Mouse (Mus musculus) embryonic fibroblast, embryonic 13.5 days (primary cell): ENCODE data around the gene Olfr1370. TPM values are rescaled to one million over a fixed set of nuclear protein-coding genes. Genes with fewer than 3 reads are reported as not detected.
"Not testable (repeated sequence)": the region's sequence is repeated elsewhere in the genome, so short reads cannot be mapped to it uniquely, and the experiment has no call there.

Source experiments
- H3K27ac ChIP-seq: 2 replicates; pipeline ENCODE4 v1.5.1; 2012; ENCODE audit warnings: low read length, control low read depth, inconsistent platforms; ENCODE audit not compliant: insufficient read depth
- H3K4me1 ChIP-seq: 2 replicates; pipeline ENCODE4 v1.6.1; 2011; ENCODE audit warnings: low read length; ENCODE audit not compliant: control insufficient read depth, insufficient read depth
- H3K4me3 ChIP-seq: 2 replicates; pipeline ENCODE4 v1.5.1; 2011; ENCODE audit warnings: mild to moderate bottlenecking, control low read depth, low read length; ENCODE audit not compliant: insufficient read depth
- CTCF ChIP-seq: IDR thresholded peaks from 2 replicates; pipeline ENCODE4 v1.5.1; 2011; ENCODE audit warnings: mild to moderate bottlenecking, control low read depth, low read length, moderate library complexity, borderline replicate concordance; ENCODE audit not compliant: insufficient read depth
- POLR2A ChIP-seq: IDR thresholded peaks from 2 replicates; pipeline ENCODE4 v1.6.1; 2011; ENCODE audit warnings: low read depth, mild to moderate bottlenecking, control low read depth, low read length, moderate library complexity
- polyA plus RNA-seq: library from polyadenylated mRNA; stranded (reverse); fragments of >200 nt; gene quantifications from 2 replicates; pipeline ENCODE4 v1.2.4, GENCODE M21; 2011; ENCODE audit warnings: low read depth; ENCODE audit not compliant: missing spikeins, insufficient read length

Gene Olfr1370
- not detected in 2 replicates for polyA plus RNA-seq

DNA sequence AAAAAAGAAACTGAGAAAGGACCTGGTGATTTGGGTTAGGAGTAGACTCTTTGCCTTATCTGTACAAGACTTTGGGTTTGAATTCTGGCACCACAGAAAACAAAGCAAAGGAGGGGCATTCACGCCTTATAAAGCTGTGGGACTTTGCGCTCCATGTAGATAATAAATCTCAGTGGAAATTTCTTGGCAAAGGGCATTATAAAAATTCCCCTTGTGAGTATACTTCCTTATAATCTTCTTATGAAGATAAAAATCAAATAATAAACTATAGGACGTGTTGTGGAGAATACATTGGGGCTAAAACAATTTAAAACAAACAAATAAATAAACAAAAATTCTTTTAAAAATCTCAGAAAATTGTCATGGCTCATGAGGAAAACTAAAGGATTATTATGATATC lies at the start of gene Olfr1370:
Gene Olfr1370 (minus strand): TSS at position 101 of the 400 bp plus-strand sequence.
- Histone ChIP-seq H3K27ac (no peak within 1 kb of the TSS), H3K4me1 (no peaks in the 10 kb centered on the region), H3K4me3 (no peak within 1 kb of the TSS)
- TF ChIP-seq CTCF = no peak
- no peak for TF ChIP-seq POLR2A

DNA sequence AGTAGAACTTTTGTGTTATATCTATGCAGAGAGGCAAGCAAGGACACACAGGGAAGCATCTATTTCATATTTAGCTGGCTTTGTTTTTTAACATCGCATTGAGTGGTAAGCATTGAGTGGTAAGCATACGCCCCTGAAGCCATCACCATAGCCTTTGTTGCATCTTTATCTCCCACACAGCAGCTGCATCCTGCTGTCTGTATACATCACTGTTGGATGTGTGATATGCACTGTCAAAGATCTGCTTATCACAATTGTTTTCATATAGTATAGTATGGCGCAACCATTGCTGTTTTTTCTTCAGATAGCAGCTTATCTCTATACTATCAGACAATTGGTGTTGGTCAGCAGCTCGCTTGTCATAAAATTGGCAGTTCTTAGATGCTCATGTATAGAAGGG lies 39.4 kb upstream of the Olfr1370 start:
- no peak overlapping the region for H3K4me3 ChIP-seq
- H3K4me1 ChIP-seq = no peaks in the 10 kb centered on the region
- no peak overlapping the region for H3K27ac ChIP-seq
- no peak for TF ChIP-seq CTCF
- no peak for TF ChIP-seq POLR2A

- not testable (repeated sequence) for H3K4me1 ChIP-seq, H3K4me3 ChIP-seq, H3K27ac ChIP-seq
Observed at GRCm38 (mm10) chr13:21111183-21111582, 36.4 kb upstream of the Olfr1370 start, which contains the start of gene Olfr1369-ps1. Gene Olfr1369-ps1, plus strand, starts transcription at chr13:21111483.

- no peak overlapping the region for H3K4me3 ChIP-seq
- no peaks in the 10 kb centered on the region for H3K4me1 ChIP-seq
- TF ChIP-seq POLR2A = no peak
- TF ChIP-seq CTCF = no peak
- no peak overlapping the region for H3K27ac ChIP-seq
Observed at GRCm38 (mm10) chr13:21110441-21110840, 35.7 kb upstream of the Olfr1370 start.

GRCm38 (mm10) chr13:21109759-21110158 lies 35.0 kb upstream of the Olfr1370 start:
- TF ChIP-seq CTCF (no peak), POLR2A (no peak)
- Histone ChIP-seq H3K27ac (no peak overlapping the region), H3K4me1 (no peaks in the 10 kb centered on the region), H3K4me3 (no peak overlapping the region)

- no peak for TF ChIP-seq CTCF
- TF ChIP-seq POLR2A = no peak
- no peaks in the 10 kb centered on the region for H3K4me1 ChIP-seq
- no peak overlapping the region for H3K4me3 ChIP-seq
- no peak overlapping the region for H3K27ac ChIP-seq
Observed at GRCm38 (mm10) chr13:21082686-21083085, 7.9 kb upstream of the Olfr1370 start.

DNA sequence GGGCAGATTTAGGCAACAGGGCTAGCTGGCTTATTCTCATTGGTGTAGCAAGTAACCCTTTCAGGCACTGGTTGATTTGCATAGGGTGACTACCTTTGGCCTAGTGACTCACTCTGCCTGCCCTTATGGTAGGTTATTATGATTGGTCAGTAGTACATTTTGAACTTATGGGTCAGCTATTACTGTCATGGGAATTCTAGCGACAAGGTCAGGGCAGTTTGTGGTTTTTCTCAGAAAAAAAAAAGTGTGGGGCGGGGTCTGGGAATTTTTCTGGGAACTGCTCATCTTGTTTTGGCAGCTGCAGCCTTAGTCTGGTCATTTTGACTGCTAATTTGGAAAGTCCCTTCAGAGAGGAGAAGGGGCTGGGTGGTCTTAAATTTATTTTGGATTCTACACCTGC lies 8.7 kb downstream of the Olfr1370 start:
- TF ChIP-seq POLR2A (no peak), CTCF (no peak)
- no peak overlapping the region for H3K4me3 ChIP-seq
- H3K27ac ChIP-seq = no peak overlapping the region
- no peaks in the 10 kb centered on the region for H3K4me1 ChIP-seq

DNA sequence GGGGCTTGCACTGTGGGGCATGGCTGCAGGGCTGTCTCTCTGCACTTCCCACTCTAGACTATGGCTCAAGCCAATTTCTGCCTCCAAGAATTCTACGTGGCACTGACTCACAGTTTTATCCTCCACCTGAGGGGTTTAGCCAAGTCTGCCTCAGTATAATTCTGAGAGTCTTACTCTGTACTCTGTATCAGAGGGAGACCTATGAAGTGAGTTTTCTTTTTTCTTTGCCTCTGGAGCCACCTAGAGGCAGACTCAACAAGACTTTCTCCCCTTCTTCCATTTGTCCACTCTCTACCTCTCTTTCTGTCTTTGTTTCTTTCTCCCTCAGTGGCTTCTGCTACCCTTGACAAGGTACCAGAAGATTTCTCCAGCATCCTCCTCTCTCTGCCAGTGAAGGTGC lies 24.6 kb downstream of the Olfr1370 start:
- no peak for TF ChIP-seq POLR2A
- no peak for TF ChIP-seq CTCF
- Histone ChIP-seq H3K4me3 (no peak overlapping the region), H3K27ac (no peak overlapping the region), H3K4me1 (no peaks in the 10 kb centered on the region)

- TF ChIP-seq CTCF = no peak
- TF ChIP-seq POLR2A = no peak
- H3K4me3 ChIP-seq = no peak overlapping the region
- no peaks in the 10 kb centered on the region for H3K4me1 ChIP-seq
- no peak overlapping the region for H3K27ac ChIP-seq
Observed at GRCm38 (mm10) chr13:21040589-21041199, 34.1 kb downstream of the Olfr1370 start.

DNA sequence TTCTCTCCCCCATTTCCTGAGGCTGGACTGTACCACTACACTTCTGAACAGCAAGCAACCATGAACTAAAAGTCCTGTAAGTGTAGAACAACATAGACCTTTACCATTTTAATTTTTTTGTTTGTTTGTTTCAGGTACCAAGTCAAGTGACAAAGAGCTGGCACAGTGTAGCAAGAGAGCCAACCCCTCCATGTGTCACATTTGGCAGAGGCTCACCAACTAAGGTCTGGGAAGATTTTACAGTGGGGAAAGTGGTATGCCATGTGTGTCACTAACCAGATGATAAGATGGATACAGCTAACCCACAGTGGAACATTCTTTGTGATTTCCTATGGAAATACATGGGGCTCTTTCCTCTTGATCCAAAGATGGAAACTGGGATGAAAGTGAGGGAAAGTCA lies 38.8 kb downstream of the Olfr1370 start:
- TF ChIP-seq POLR2A = no peak
- no peak for TF ChIP-seq CTCF
- H3K4me3 ChIP-seq = no peak overlapping the region
- no peaks in the 10 kb centered on the region for H3K4me1 ChIP-seq
- H3K27ac ChIP-seq = no peak overlapping the region
